Mouse (Mus musculus): ENCODE measurements around the gene 4933424G06Rik.

DNA sequence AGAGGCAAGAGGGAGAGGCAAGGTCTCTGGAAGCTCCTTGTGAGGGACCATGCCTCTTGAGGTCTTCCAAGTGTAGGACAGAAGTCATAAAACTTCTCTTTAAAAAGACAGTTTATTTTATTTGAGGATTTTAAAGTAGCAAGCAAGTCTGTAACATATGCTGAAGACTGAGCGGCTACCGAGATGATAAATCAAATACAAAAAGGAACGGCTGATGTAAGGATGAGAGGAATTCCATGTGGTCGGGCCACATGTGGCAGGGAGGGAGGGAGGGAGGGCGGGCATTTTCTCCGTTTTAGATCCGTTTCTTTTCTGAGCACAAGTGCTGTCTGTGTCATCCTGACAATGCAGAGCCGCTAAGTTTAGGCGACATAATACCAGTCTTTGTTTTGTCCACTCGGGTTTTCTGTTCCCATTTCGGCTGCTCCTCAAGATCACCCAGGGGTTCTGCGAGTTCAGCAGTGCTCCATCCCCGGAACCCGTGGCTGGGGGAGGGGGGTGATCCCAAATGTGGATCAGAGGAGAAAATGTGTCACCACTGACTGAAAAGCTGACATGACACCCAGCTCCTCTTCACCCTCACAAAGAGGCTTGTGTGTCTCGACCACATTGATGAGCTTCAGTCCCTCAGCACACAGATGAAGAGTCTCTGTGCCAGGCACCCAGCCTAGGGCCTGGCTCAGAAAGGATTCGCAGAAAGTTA is 37.1 kb upstream of the 4933424G06Rik start:
- TF ChIP-seq CTCF (conservative IDR thresholded peaks at IDR 0.05; ENCODE audit: insufficient read depth, insufficient read length, low read depth, low read length): no peak
- no peak for TF ChIP-seq POLR2A (IDR thresholded peaks at IDR 0.05; ENCODE audit: low read depth, low read length)
